Mouse (Mus musculus) right cerebral cortex, adult 18-20 months (tissue): ENCODE measurements around the gene Platr25.
A peak's percentile ranks its signal among the peaks of the same experiment; 100 is the strongest.
"Not testable (repeated sequence)": the region's sequence is repeated elsewhere in the genome, so short reads cannot be mapped to it uniquely, and the experiment has no call there.

Experiments
- DNase-seq: peaks from one replicate; pipeline ENCODE4 v3.0.0; 2022; ENCODE audit warnings: mixed read lengths

Gene Platr25

DNA sequence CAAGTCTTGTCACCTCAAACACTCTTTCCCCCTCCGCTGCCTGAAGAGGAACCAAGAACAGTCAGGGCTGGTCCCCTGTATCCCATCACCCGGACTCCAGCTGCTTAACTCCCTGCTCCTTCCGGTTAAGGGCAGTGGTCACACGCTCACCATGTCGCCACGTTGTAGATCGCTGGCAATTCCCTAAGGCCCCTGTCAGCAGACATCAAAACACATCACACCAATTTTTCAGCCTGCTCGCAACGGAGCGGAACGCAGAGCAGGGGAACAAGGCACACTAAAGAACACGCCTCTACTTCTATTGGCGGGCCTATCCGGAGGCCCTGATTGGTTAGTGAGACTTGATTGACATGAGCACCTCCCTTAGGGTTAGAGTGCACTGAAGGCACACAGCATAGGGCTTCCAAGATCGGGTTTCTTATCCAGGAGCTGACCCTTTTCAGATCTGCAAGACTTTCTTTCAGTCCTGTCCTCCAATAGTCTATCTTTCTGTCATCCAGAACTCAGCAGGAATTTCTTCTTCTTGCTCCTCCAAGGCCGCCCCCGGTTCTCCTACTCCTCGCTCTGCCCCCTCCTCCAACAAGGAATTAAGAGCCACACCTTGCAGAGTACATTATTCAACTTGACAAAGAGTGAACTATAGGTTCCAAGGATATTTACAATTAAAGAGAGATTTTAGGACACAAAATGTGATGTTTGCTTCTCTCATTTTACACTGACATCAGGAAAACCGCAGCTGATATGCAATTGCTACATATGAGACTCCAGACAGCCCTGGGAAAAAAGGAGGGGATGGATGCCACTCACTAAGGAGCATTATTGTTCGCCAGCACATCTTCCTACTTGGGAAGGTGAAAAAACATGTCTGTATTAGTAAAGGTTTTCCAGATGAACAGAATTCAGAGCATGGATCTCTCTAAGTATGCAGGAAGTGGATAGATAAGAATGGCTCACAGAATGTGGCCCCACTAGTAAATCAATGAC lies at the start of gene Platr25:
Gene Platr25, minus strand, starts transcription at position 278 of the 984 bp plus-strand sequence.
- DNase-seq, result peak; percentile 40

DNA sequence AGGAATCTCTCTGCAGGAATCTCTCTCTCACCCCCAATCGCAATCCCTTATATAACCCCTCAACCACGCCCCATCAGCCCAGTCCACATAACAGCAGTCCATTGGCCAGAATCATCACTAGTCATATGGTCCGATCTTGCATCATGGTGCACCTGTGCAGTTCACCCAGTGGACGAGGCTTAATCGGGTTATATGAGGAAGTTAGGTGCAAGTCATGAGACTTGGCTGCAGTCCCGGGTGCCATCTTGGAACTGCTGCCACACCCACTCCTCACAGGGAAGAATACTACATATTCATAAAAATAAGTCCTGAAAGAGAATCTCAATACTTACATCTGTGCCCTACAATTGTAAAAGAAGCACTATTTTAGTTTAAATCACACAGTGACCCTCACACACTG lies 47.5 kb upstream of the Platr25 start:
- not testable (repeated sequence) for DNase-seq

DNA sequence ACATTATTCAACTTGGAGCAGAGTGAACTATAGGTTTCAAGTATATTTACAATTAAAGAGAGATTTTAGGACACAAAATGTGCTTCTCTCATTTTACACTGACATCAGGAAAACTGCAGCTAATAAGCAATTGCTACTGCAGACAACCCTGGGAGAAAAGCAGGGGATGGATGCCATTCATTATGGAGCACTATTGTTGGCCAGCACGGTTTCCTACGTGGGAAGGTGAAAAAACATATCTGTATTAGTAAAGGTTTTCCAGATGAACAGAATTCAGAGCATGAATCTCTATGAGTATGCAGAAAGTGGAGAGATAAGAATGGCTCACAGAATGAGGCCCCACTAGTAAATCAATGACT lies 25.6 kb upstream of the Platr25 start:
- not testable (repeated sequence) for DNase-seq

DNA sequence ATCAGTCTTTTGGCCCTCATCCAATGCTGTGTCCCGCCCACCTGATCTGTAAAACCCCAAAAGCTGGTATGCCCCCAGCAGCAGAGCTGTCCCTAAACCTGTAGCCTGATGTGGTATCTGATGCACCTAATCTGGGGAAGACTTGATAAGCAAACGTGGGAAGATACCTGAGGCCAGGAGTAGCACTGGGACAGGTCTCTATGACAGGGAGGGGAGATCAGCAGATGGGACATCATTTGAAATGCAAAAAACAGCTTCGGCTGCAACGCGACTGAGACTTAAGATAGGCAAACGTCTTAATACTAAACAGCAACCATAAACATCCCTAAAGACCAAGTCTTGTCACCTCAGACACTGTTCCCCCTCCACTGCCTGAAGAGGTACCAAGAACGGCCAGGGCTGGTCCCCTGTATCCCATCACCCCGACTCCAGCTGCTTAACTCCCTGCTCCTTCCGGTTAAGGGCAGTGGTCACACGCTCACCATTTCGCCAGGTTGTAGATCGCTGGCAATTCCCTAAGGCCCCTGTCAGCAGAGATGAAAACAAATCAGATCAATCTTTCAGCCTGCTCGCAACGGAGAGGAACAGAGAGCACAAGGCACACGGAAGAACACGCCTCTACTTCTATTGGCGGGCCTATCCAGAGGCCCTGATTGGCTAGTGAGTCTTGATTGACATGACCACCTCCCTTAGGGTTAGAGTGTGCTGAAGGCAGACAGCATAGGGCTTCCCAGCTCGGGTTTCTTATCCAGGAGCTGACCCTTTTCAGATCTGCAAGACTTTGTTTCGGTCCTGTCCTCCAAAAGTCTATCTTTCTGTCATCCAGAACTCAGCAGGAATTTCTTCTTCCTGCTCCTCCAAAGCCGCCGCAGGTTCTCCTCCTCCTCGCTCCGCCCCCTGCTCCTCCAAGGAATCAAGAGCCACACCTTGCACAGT lies 25.0 kb upstream of the Platr25 start, which contains the start of gene Gm5141:
Gene Gm5141, minus strand, starts transcription at position 610 of the 936 bp plus-strand sequence.
- DNase-seq, result peak; percentile 56

DNA sequence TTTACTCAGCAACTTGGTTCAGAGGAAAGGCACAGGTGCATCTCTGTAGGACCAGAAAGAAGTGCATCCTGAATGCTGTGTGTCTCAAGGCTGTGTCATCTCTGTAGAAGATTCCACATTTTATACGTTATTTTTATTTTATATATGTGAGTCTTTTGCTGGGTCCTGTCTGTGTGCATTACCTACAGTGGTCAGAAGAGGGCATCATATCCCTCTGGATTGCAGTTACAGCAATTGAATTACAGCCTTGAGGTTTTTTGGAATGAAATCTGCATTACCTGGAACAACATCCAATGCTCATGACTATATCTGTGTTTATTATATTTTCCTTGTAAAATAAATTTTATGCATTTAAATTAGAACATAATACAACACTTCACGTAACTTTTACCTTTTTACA lies 3.3 kb upstream of the Platr25 start:
- DNase-seq, result peak; percentile 37

DNA sequence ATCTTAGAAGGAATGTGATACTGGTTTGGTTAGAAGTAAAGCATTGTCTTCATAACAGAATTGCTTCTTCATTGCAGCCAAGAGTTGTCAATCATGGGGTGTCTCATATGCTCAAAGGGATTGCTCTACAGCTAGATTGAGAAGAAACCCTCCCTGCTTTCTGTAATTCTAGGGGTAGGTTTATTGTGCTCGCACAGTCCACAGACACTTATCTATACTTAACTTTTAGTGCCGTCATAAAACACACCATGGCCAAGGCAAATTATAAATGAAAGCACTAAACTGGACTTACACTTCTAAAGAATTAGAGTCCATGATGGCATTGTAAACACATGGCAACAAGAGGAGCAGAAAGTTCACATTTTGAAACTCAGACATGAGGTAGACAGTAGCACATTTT lies 27.2 kb downstream of the Platr25 start:
- DNase-seq, result no peak

DNA sequence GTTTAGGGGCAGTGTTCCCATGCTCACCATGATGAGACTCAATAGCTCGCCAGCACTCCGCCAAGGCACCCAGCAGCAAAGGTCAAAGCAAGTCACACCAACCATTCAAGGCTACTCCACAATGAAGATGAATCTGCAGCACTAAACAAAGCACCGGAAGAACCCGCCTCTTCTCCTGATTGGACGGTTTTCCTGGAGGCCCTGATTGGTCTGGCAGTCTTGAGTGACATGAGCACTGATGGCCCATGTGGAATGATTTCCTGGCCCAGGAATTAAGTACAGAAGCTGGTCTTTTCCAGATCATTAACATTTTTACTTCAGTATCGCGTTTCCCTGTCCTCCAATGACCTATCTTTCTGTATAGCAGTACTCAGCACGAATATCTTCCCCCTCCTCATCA lies 47.9 kb downstream of the Platr25 start:
- DNase-seq, result not testable (repeated sequence)

DNA sequence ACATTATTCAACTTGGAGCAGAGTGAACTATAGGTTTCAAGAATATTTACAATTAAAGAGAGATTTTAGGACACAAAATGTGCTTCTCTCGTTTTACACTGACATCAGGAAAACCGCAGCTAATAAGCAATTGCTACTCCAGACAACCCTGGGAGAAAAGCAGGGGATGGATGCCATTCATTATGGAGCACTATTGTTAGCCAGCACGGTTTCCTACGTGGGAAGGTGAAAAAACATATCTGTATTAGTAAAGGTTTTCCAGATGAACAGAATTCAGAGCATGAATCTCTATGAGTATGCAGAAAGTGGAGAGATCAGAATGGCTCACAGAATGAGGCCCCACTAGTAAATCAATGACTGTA lies 75.2 kb downstream of the Platr25 start:
- not testable (repeated sequence) for DNase-seq

DNA sequence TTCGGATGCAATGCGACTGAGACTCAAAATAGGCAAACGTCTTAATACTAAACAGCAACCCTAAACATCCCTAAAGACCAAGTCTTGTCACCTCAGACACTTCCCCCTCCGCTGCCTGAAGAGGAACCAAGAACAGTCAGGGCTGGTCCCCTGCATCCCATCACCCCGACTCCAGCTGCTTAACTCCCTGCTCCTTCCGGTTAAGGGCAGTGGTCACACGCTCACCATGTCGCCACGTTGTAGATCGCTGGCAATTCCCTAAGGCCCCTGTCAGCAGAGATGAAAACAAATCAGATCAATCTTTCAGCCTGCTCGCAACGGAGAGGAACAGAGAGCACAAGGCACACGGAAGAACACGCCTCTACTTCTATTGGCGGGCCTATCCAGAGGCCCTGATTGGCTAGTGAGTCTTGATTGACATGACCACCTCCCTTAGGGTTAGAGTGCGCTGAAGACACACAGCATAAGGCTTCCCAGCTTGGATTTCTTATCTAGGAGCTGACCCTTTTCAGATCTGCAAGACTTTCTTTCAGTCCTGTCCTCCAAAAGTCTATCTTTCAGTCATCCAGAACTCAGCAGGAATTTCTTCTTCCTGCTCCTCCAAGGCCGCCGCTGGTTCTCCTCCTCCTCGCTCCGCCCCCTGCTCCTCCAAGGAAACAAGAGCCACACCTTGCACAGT lies 75.8 kb downstream of the Platr25 start:
- DNase-seq, result peak; percentile 38

DNA sequence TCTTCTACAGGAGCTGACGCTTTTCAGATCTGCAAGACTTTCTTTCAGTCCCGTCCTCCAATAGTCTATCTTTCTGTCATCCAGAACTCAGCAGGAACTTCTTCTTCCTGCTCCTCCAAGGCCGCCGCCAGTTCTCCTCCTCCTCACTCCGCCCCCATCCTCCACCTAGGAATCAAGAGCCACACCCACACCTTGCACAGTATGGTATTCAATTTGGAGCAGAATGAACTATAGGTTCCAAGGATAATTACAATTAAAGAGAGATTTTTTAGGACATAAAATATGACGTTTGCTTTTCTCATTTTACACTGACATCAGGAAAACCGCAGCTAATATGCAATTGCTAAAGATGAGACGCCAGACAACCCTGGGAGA lies 107.2 kb downstream of the Platr25 start:
- no peak for DNase-seq

DNA sequence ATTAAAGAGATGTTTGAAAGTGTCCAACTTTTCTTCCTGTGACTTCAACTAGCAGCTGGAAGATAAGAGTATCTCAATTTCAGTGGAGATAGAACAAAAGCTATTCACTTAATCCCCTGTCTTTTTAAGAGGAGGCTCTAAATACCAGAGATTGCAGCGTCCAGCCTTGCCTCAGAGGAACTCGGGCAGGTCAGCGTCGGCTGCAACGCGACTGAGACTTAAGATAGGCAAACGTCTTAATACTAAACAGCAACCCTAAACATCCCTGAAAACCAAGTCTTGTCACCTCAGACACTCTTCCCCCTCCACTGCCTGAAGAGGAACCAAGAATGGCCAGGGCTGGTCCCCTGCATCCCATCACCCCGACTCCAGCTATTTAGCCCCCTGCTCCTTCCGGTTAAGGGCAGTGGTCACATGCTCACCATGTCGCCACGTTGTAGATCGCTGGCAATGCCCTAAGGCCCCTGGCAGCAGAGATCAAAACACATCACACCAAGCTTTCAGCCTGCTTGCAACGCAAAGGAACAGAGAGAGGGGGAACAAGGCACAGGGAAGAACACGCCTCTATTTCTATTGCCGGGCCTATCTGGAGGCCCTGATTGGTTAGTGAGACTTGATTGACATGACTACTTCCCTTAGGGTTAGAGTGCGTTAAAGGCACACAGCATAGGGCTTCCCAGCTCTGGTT lies 107.7 kb downstream of the Platr25 start:
- DNase-seq, result peak; percentile 79

DNA sequence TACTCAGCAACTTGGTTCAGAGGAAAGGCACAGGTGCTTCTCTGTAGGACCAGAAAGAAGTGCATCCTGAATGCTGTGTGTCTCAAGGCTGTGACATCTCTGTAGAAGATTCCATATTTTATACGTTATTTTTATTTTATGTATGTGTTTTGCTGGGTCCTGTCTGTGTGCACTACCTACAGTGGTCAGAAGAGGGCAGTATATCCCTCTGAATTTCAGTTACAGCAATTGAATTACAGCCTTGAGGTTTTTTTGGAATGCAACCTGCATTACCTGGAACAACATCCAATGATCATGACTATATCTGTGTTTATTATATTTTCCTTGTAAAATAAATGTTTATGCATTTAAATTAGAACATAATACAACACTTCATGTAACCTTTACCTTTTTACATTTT lies 133.4 kb downstream of the Platr25 start:
- peak; percentile 1 for DNase-seq

DNA sequence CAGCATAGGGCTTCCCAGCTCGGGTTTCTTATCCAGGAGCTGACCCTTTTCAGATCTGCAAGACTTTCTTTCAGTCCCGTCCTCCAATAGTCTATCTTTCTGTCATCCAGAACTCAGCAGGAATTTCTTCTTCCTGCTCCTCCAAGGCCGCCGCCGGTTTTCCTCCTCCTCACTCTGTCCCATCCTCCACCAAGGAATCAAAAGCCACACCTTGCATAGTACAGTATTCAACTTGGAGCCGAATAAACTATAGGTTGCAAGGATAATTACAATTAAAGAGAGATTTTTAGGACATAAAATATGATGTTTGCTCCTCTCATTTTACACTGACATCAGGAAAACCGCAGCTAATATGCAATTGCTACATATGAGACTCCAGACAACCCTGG lies 136.2 kb downstream of the Platr25 start:
- DNase-seq, result not testable (repeated sequence)

DNA sequence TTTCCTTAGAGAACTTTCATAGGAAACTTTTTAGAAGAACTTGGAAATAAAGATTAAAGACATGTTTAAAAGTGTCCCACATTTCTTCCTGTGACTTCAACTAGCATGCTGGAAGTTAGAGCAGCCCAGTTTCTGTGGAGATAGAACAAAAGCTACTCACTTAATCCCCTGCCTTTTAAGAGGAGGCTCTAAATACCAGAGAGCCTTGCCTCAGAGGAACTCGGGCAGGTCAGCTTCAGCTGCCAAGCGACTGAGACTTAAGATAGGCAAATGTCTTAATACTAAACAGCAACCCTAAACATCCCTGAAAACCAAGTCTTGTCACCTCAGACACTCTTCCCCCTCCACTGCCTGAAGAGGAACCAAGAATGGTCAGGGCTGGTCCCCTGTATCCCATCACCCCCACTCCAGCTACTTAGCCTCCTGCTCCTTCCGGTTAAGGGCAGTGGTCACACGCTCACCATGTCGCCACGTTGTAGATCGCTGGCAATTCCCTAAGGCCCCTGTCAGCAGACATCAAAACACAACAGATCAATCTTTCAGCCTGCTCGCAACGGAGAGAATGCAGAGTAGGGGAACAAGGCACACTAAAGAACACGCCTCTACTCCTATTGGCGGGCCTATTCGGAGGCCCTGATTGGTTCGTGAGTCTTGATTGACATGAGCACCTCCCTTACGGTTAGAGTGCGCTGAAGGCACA lies 136.8 kb downstream of the Platr25 start, which contains the start of gene 6720489N17Rik:
Gene 6720489N17Rik, minus strand, starts transcription at position 606 of the 700 bp plus-strand sequence.
- DNase-seq, result peak; percentile 76
